Mouse (Mus musculus) hindbrain, embryonic 11.5 days (tissue): ENCODE results near the gene Nol3. TPM values are rescaled to one million over a fixed set of nuclear protein-coding genes. Genes with fewer than 3 reads are reported as not detected.
A peak's percentile ranks its signal among the peaks of the same experiment; 100 is the strongest.

Experiments
- ATAC-seq: fragments of 200-750 bp; cut with Nextera tagmentation; 2 replicates; pipeline ENCODE4 v1.8.0; 2017; ENCODE audit warnings: mild to moderate bottlenecking, moderate TSS enrichment, moderate library complexity; ENCODE audit not compliant: low FRiP score
- DNase-seq: peaks from one replicate; pipeline ENCODE4 v3.0.0-alpha.2; 2015; ENCODE audit warnings: low spot score
- H3K27ac ChIP-seq: fragments of 300-500 bp; sonication (generic); 2 replicates; pipeline ENCODE4 v1.5.1; 2014; ENCODE audit warnings: mild to moderate bottlenecking, low read depth, low read length
- H3K27me3 ChIP-seq: fragments of 300-500 bp; sonication (generic); 2 replicates; pipeline ENCODE4 v1.6.1; 2014; ENCODE audit warnings: mild to moderate bottlenecking, low read length, moderate library complexity, mixed read lengths; ENCODE audit not compliant: control insufficient read depth, insufficient read depth
- H3K36me3 ChIP-seq: fragments of 300-500 bp; sonication (generic); 2 replicates; pipeline ENCODE4 v1.6.1; 2014; ENCODE audit warnings: mild to moderate bottlenecking, low read length, moderate library complexity, mixed read lengths; ENCODE audit not compliant: control insufficient read depth, insufficient read depth
- H3K4me1 ChIP-seq: fragments of 300-500 bp; sonication (generic); replicated peaks from 2 replicates; pipeline ENCODE4 v1.6.1; 2014; ENCODE audit warnings: low read length, mixed read lengths; ENCODE audit not compliant: control insufficient read depth, insufficient read depth
- H3K4me2 ChIP-seq: fragments of 300-500 bp; sonication (generic); replicated peaks from 2 replicates; pipeline ENCODE4 v1.6.1; 2014; ENCODE audit warnings: mild to moderate bottlenecking, low read depth, low read length
- H3K4me3 ChIP-seq: fragments of 300-500 bp; sonication (generic); 2 replicates; pipeline ENCODE4 v1.5.1; 2014; ENCODE audit warnings: low read depth, low read length
- H3K9ac ChIP-seq: fragments of 300-500 bp; sonication (generic); 2 replicates; pipeline ENCODE4 v1.6.1; 2014; ENCODE audit warnings: low read depth, low read length
- H3K9me3 ChIP-seq: fragments of 300-500 bp; sonication (generic); 2 replicates; pipeline ENCODE4 v1.6.1; 2016; ENCODE audit warnings: low read length; ENCODE audit not compliant: control insufficient read depth
- WGBS: fragments of 180-500 bp; shearing (Covaris S2); extraction: QIAGEN DNeasy Blood & Tissue Kit; methylation state at CpG from one replicate; pipeline ENCODE4 v1.1.7; 2014; 5-methylcytosine and 5-hydroxymethylcytosine counted together
- polyA plus RNA-seq: library from polyadenylated mRNA; unstranded; fragments of >200 nt; fragmentation: Nextera tagmentation; extraction: Ambion mirVana; gene quantifications from 2 replicates; pipeline ENCODE4 v1.2.1, GENCODE M21; 2014

Nol3 gene
- polyA plus RNA-seq, 1 experiment from 2014 or later = 2.7 TPM

GRCm38 (mm10) chr8:105281821-105282220 is 5.9 kb downstream of the Nol3 start:
- DNase-seq = no peak
- no peak for ATAC-seq
- no peak overlapping the region for H3K9ac ChIP-seq
- no peaks in the 10 kb centered on the region for H3K4me1 ChIP-seq
- WGBS = 85% methylated on average over 12 of the region's 12 CpGs
- no peak overlapping the region for H3K4me3 ChIP-seq
- no peak overlapping the region for H3K4me2 ChIP-seq
- no peak overlapping the region for H3K27ac ChIP-seq
- H3K27me3 ChIP-seq = peaks cover 28% of the 10 kb centered on the region
- H3K36me3 ChIP-seq = peaks cover 2% of the 10 kb centered on the region; the same call in 1 of the 2 replicates
- no peaks in the 10 kb centered on the region for H3K9me3 ChIP-seq

- Histone ChIP-seq H3K9ac (no peak overlapping the region), H3K36me3 (peaks cover 2% of the 10 kb centered on the region; the same call in 1 of the 2 replicates), H3K27ac (no peak overlapping the region), H3K4me1 (no peaks in the 10 kb centered on the region), H3K4me3 (no peak overlapping the region), H3K9me3 (no peaks in the 10 kb centered on the region), H3K4me2 (no peak overlapping the region), H3K27me3 (peaks cover 24% of the 10 kb centered on the region)
- no peak for DNase-seq
- 88% methylated on average over 4 of the region's 4 CpGs for WGBS
- no peak for ATAC-seq
Measured at GRCm38 (mm10) chr8:105282239-105282638, 6.3 kb downstream of the Nol3 start.

DNA sequence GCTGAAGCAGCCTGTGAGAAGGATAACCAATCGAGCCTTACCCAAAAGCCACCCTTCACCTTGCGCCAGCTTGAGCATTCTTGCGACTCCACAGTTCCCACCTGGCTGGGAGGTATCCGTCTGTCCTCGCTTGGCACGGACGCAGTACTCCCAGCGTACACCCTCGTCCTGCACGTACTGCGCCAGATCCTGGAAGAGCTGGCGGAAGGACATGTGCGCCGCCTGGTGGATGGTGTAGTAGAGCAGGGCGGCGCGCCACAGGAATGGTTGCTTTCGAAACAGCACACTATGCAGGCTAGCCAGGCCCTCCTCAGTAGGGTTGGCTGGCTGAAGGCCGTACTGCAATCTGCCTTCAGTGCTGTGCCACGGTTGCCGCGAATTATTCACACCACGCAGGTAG is 7.1 kb downstream of the Nol3 start:
- Histone ChIP-seq H3K36me3 (peaks cover 2% of the 10 kb centered on the region; the same call in 1 of the 2 replicates), H3K4me1 (0 out of 2 replicates have a peak, but pooled peaks cover 1% of the 10 kb centered on the region), H3K9me3 (no peaks in the 10 kb centered on the region), H3K4me3 (no peak overlapping the region), H3K27me3 (peaks cover 16% of the 10 kb centered on the region), H3K9ac (no peak overlapping the region), H3K4me2 (no peak overlapping the region), H3K27ac (no peak overlapping the region)
- peak; percentile 71 for DNase-seq
- peak; percentile 43; the same call in 1 of the 2 replicates for ATAC-seq
- 30% methylated on average over 23 of the region's 23 CpGs for WGBS

DNA sequence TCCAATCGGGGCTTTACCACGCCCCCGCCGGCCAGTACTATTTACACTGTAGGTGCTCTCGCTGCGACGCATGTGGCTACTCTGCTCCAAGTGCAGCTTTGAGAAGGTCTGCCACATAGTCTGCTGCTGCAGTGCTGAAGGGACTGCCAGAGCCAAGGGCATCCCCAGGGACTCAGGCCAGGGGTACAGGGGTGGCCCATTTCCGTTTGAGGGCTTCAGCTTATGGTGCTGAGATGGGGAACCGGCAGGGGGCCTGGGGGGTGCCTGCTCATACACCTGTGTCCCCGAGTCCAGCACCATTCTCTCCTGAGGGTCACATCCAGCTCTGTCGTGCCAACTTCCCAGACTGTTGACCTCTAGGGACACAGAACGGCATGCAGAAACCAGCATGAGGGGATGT is 9.6 kb downstream of the Nol3 start:
- peaks cover 15% of the 10 kb centered on the region; the same call in 1 of the 2 replicates for H3K4me1 ChIP-seq

GRCm38 (mm10) chr8:105286907-105287306 is 11.0 kb downstream of the Nol3 start:
- DNase-seq (no peak), ATAC-seq (no peak)
- Histone ChIP-seq H3K27me3 (peaks cover 11% of the 10 kb centered on the region), H3K4me3 (no peak overlapping the region), H3K4me1 (peaks cover 16% of the 10 kb centered on the region; the same call in 1 of the 2 replicates), H3K27ac (no peak overlapping the region), H3K36me3 (peaks cover 2% of the 10 kb centered on the region; the same call in 1 of the 2 replicates), H3K9me3 (no peaks in the 10 kb centered on the region), H3K4me2 (no peak overlapping the region), H3K9ac (no peak overlapping the region)
- 90% methylated on average over 4 of the region's 4 CpGs for WGBS

More for the DNA sequence above, 9.6 kb downstream of the Nol3 start:
- H3K36me3 ChIP-seq = peaks cover 2% of the 10 kb centered on the region; the same call in 1 of the 2 replicates
- H3K4me3 ChIP-seq = no peak overlapping the region
- H3K9ac ChIP-seq = no peak overlapping the region
- no peak for ATAC-seq
- 33% methylated on average over 12 of the region's 12 CpGs for WGBS
- no peak for DNase-seq
- peaks cover 8% of the 10 kb centered on the region for H3K27me3 ChIP-seq
- H3K4me2 ChIP-seq = no peak overlapping the region
- no peak overlapping the region for H3K27ac ChIP-seq
- no peaks in the 10 kb centered on the region for H3K9me3 ChIP-seq

- WGBS = 77% methylated on average over 5 of the region's 5 CpGs
- DNase-seq (no peak), ATAC-seq (no peak)
- H3K9me3 ChIP-seq = no peaks in the 10 kb centered on the region
- H3K4me2 ChIP-seq = peak overlapping the region; percentile 72
- H3K9ac ChIP-seq = peak overlapping the region; percentile 41
- no peak overlapping the region for H3K27ac ChIP-seq
- H3K36me3 ChIP-seq = peaks cover 1% of the 10 kb centered on the region; the same call in 1 of the 2 replicates
- peak overlapping the region; percentile 51 for H3K4me3 ChIP-seq
- peaks cover 11% of the 10 kb centered on the region for H3K27me3 ChIP-seq
- peaks cover 16% of the 10 kb centered on the region; the same call in 1 of the 2 replicates for H3K4me1 ChIP-seq
Measured at GRCm38 (mm10) chr8:105288231-105288630, 12.3 kb downstream of the Nol3 start.

DNA sequence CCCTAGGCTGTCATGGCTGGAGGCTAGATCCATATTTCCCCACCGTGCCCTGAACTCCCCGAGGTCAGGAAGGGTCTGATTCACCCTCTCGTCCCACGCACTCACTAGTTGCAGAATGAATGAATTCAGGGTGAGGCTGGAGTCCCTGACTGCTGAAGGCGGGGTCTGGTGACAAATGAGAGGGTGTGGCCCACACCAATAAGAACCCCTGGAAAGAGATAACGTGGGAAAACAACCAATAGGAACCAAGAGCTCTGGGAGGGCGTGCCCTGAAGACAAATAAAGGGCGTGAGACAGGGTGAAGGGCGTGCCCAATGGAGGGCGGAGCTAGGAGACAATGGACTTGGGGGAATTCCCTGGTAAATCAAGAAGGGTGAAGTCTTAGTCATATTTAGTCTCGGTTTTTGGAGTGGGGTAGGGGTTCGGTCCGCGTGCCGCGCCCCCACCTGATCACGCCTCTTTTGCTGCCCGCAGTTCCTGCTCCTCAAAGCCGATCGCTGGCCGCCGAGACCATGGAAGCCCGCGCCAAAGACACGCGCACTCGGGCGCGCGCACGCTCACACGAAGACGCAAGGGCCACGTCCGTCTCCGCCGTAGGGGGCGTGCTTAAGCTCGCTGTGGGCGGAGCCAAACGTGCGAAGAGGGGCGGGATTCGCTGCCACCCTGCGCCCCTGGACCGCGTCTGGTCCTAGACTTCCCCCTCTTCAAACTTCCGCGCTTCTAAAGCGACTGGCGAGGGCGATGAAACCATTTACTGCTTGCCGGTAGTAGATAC is 13.2 kb downstream of the Nol3 start:
- peaks cover 16% of the 10 kb centered on the region; the same call in 1 of the 2 replicates for H3K4me1 ChIP-seq
- peaks cover 11% of the 10 kb centered on the region for H3K27me3 ChIP-seq
- H3K27ac ChIP-seq = peak overlapping the region; percentile 89
- peak overlapping the region; percentile 69 for H3K9ac ChIP-seq
- peak overlapping the region; percentile 72 for H3K4me2 ChIP-seq
- ATAC-seq (peak; percentile 97), DNase-seq (peak; percentile 99)
- peak overlapping the region; percentile 51 for H3K4me3 ChIP-seq
- under 1% methylated on average over 53 of the region's 53 CpGs for WGBS
- H3K9me3 ChIP-seq = no peaks in the 10 kb centered on the region
- no peaks in the 10 kb centered on the region for H3K36me3 ChIP-seq

GRCm38 (mm10) chr8:105289805-105290460 is 14.0 kb downstream of the Nol3 start, which contains the start of gene 4931428F04Rik:
Gene 4931428F04Rik (minus strand): TSS chr8:105289864.
- peak within 1 kb of the TSS; percentile 51 for H3K4me3 ChIP-seq
- 2% methylated on average over 43 of the region's 43 CpGs for WGBS

More at GRCm38 (mm10) chr8:105289805-105290460, 14.0 kb downstream of the Nol3 start, which contains the start of gene 4931428F04Rik:
- ATAC-seq (peak; percentile 38), DNase-seq (peak; percentile 73)
- no peaks in the 10 kb centered on the region for H3K9me3 ChIP-seq
- peaks cover 11% of the 10 kb centered on the region for H3K27me3 ChIP-seq
- H3K27ac ChIP-seq = peak within 1 kb of the TSS; percentile 89
- H3K9ac ChIP-seq = peak within 1 kb of the TSS; percentile 69
- H3K4me1 ChIP-seq = peaks cover 16% of the 10 kb centered on the region; the same call in 1 of the 2 replicates
- no peaks in the 10 kb centered on the region for H3K36me3 ChIP-seq
- peak within 1 kb of the TSS; percentile 72 for H3K4me2 ChIP-seq
